Mouse (Mus musculus) cerebellum, adult 9-11 months (tissue): ENCODE results near the gene Gm45799.

Source experiments
- DNase-seq: peaks from one replicate; pipeline ENCODE4 v3.0.0; 2022

The Gm45799 gene

DNA sequence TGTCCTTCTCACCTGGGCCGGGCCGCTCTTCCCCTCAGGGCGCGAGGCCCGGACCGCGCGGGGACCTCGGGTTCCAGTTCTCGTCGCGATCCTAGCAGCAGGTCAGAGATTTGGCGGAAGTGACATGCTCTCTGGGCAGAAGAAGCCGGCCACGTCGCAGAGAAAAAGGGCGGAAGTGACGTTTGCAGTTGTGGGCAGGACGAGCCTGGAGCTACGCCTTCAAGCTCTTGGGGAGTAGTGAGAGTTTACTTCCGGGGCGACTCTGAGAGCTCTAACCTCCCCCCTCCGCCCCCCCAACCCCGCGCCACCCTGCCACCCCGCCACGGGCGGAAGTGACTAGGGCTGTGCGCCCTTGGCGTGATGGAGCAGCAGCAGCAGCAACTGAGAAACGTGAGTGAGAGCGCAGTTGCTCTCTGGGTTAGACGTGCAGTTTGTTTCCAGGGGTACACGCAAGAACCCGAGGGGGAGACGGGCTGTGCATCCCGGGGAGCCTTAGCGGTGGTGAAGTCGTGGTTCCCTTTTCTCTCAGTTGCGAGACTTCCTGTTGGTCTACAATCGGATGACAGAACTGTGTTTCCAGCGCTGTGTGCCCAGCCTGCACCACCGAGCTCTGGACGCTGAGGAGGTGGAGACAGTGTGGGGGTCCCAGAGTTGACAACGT, at the start of gene Gm45799, which contains the start of gene Arfip2:
TSS of gene Gm45799 (plus strand) at position 320 of the 661 bp plus-strand sequence.
TSS of gene Arfip2 (minus strand) at position 184 of the 661 bp plus-strand sequence.
- peak; percentile 99 for DNase-seq

DNA sequence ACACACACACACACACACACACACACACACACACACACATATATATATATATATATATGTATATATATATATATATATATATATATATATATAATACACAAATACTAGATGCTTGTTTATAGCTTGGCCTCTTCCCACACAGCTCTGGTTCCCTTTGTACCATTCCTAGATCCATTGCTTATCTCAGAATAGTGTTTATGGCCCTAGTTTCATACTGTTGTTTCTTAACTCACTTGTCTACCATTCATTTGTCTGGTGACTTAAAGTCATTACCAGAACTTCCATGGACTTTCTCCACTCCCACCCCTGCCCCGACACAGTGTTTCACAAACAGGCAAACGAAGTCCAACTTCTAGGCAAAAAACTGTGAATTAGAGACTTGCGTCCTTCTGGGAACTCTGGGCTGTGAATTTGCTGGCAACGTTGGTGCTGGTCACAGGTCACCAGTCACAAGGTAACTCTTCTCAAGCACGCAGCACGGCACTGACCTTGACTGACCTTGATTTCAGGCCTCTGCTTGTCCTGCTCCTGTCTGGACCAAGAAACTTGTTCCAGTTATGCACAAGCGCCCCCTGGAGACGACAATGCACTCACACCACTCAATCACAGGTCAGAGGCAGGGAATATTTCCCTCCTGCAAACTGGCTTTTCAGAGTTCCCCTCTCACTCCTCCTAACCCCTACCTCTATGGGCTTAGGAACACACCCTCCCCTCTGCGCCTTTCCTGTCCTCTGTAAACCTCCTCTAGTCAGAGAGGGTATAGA, 37.3 kb upstream of the Gm45799 start:
- DNase-seq, result peak; percentile 74

DNA sequence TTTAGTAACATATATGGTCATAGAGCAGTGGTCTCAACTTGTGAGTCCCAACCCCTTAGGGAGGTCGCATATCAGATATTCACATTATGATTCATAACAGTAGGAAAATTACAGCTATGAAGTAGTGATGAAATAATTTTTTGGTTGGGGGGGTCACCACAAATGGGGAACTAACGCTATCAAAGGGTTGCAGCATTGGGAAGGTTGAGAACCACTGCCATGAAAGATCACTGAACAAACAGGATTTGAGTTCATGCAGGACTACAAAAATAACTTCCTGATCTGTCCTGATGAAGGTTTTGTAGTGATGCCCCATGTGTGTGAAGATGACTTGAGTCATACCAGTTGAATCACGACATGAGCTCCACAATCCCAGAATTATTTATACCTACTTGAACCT, 31.9 kb upstream of the Gm45799 start:
- no peak for DNase-seq

DNA sequence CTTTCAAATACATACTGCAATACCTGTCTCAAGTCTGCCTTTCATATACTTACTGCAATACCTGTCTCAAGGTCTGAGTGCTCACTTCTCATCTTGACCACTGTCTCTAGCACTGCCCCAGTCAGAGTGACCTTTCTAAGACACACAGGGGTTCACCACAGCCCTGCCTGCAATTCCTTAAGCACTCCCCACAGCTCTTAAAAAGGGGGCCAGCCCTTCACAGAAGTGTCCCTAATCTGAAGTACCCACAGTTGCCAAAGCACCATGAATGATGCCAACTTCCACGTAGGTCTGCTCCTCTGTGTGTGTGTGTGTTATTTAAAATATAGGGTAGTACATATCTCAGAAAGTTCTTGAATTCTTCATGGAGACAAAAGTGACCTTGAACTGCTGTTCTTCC, 28.6 kb upstream of the Gm45799 start:
- no peak for DNase-seq

DNA sequence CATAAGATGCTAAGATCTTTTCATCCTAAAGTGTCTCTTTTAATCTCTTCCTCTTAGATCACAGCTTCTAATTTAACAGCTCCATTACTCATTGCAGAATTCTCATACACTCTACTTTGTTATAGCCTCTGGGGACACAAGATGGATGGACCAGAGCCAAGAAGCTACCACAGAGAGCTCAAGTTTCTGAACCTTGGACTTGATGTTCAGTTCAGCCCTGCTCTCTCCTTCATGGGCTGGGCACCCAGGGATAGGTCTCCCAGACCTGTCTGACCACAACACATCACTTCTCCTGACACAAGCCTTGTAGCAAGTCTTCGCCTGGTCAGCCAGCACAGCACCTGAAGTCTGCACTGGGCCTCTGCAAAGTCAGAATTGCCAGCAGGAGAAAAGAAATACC, 26.0 kb upstream of the Gm45799 start:
- DNase-seq, result no peak

DNA sequence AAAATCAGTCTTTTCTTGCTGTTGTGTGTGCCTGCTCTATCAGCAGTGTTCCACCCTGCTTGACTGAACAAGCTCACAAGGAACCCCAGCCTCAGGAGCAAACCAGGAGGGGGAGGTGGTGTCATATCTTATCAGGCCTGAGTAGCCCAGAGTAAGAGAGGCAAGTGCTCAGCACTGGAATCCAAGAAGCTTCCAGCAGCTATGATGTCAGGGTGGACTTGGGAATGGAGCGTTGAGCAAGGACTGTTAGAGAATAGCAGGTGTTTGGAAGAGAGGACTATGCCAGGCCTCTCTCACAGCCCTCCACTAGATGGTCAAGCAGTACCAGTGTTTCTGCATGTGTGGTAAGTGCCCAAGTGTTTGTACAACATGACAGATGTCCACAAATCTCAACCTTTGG, 24.6 kb upstream of the Gm45799 start:
- DNase-seq, result no peak

DNA sequence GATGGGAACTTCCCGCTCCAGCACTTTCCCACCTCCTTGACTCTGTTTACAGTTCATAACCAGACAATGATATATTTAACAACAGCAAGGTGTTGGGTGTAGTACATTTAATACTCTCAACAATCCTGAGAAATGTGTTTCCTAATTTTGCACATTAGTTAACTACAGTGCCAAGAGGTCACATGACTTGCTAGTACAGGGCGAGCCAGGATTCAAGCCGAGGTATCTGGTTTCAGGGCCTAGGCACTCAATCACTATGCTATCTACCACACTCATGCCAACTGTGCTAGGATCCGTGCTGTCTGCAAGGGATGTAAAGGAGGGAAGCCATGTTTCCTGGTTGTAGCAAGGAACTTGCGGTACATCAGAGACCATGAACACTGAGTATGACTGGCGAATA, 23.8 kb upstream of the Gm45799 start:
- DNase-seq, result no peak

DNA sequence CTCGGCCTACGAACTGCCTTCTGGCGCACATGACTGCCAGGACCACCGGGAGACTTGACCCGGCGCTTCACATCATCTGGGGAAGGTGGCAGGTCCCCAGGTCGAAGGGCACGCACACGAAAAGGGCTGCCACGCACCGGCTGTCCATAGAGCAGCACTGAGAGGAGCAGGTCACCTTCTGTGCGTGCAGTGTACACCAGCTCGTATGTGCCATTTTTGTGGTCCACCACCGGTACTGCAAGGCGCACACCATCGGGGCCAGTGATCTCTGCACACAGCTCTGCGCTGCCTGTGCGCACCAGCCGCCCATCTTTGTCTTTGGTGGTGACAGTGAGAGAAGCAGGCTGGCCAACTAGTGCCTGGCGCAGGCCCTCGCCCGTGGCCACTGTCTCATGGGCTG, 22.5 kb upstream of the Gm45799 start:
- no peak for DNase-seq

DNA sequence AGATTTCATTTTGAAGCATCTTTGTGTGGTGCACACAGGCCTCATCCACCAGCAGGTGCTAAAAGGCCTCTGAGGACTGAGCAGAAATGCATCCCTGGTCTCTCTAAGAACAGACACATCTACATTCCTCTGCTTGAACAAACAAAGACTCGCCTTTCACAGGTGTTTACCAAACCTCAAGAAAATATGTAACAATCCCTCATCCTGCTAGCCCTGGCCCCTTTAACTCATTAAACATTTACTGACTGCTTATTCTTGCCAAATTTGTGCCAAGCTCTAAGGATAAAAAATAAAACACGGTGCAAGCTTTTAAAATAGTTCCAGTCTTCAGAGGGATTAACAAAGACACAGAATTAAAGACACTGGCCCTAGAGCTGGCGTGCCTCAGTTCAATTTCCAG, 20.7 kb upstream of the Gm45799 start:
- DNase-seq, result no peak

DNA sequence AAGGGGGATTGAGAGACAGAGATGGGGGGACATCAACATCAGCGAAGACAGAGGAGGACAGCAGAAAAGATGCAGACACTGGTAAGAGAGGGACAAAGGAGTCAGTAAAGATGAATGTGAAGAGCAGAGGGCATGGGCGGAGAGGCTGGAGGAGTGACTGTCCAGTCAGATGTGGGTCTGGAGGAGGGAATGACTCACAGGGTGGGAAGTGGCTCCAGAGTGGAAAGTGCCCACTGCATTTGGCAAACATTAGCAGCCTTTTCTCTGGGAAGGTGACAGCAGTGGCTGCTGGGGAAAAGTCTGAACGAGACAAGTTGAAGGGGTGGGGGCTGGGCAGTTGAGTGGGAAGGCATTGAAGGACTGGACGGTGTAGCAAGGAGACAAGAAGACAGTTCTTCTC, 19.3 kb upstream of the Gm45799 start:
- no peak for DNase-seq

DNA sequence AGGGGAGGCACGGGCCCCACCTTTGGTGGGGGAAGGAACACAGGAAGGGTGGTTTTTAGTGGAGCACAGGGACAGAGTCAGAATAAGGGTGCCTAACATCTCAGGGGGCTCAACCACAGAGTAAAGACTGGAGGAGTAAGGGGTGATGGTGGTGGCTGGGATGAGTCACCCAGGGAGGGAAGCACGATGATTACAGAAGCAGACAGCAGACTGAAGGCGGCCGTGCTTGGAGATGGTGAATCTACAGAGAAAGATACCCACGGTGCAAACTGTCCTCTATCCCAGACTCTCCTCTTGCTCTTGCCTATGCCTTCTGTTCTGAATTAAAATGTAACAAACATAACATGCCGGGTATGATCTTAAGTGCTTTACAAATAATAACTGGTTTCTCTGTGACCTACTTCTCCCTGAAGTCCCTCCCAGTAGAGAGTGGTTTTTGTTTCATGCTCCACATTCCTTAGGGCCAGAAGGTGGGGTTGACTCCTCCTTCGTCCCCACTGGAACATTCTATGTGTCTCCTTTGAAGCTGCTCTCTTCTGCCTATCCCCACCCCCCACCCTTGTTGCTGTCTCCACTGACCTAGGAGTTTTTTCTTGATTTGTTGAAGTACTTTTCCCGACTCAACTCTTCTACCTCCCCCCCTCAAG, 18.6 kb upstream of the Gm45799 start:
- no peak for DNase-seq

DNA sequence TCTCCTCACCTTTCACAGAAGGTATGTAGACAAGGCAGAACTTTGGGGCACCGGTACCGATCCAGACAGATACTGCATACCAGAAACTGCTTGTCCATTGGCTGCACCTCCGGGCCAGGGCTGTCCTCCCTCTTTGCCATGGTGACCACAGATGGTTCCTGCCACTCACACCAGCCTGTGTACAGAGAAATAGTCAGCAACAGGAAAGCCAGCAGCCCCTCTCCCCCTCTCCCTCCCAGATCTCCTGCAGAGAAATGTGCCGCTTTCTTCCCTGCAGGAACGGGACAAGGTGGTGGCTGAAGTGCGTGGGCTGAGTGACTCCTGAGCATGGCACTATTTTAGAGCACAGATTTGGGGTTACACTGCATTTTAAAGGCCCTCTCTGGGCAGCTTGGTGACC, 15.0 kb upstream of the Gm45799 start:
- peak; percentile 88 for DNase-seq

DNA sequence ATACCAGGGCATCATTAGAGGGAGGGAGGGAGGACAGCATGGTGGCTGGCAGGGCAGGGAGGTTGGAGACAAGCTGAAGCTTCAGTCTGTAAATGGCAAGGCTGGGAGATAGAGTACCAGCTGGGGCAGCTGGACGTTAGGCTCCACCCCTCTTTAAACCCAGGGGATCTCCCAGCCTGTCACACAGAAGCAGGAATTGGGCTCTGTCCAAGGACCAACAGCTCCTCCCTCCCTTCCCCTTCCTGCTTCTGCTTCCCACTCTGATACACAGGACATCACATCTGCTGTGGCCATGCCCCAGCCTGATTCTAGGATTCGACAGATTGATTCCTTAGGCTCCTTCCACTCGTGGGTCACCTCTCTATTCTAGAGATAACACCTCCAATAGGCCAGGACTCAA, 11.7 kb upstream of the Gm45799 start:
- DNase-seq, result peak; percentile 62

DNA sequence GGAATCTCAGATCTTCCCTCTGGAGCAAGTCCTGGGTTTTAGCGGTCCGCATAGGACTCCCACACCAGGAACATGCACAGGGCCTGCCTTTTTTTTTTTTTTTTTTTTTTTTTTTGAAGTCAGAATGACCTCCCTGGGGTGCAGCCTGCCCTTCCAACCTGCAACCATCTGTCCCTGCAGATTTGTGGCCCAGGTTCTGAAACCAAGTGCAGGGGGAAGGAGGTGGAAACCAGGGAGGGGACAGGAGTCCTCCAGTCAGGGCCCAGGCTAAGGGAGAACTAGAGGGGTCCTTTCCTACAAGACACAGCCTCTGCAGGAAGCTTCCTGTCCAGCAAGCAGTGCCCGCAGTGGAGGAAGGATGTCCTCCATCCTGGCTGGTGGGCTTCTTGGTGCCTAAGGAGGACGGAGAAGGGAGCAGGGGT, 7.8 kb upstream of the Gm45799 start:
- DNase-seq, result peak; percentile 89

DNA sequence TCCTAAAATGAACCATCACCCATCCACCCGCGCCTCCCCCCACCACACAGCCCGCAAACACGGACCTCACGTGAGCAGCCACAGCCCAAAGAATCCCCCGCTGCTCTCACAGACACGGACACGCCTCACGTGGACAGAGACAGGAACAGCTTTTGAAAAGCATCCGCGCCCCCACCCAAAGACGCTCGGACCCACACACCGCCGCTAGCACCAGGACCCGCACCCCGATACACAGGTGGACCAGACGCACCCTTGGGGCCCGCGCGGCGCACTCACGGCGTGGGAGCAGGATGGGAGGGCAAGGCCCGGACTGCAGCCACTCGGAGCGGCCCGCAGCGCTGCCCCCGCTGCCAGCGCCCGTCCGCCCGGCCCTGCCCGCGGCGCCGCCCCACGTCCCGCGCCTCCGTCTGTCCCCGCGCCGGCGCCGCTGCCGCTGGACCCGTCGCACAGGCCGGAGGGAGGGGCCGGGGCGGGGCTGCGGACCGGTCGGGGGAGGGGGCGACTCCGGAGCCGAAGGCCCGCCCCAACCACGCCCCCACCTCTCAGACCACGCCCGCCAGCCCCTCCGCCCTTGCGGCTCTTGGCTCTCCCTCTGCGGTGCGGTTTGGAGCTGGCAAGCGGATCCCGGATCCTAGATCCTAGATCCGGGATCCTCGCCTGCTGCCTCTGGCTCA, 7.1 kb upstream of the Gm45799 start, which contains the start of gene Trim3:
TSS of gene Trim3 (minus strand) at position 445 of the 674 bp plus-strand sequence.
- peak; percentile 94 for DNase-seq

DNA sequence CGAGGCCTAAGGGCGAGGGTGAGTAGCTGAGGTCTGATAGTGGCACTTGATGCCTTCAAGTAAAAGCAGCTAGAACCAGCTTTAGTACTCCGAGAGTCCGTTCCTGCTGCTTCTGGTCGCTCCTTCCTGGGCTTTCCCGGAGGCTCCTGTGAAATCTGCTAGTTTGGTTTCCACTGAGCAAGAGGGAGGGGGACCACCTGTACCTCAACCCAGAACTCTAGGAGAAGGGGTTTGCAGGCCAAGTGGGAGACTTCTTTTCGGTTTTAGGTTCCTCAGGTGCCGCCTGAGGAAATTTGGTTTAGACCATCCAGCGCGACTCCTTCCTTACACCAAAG, 6.6 kb upstream of the Gm45799 start:
- no peak for DNase-seq

DNA sequence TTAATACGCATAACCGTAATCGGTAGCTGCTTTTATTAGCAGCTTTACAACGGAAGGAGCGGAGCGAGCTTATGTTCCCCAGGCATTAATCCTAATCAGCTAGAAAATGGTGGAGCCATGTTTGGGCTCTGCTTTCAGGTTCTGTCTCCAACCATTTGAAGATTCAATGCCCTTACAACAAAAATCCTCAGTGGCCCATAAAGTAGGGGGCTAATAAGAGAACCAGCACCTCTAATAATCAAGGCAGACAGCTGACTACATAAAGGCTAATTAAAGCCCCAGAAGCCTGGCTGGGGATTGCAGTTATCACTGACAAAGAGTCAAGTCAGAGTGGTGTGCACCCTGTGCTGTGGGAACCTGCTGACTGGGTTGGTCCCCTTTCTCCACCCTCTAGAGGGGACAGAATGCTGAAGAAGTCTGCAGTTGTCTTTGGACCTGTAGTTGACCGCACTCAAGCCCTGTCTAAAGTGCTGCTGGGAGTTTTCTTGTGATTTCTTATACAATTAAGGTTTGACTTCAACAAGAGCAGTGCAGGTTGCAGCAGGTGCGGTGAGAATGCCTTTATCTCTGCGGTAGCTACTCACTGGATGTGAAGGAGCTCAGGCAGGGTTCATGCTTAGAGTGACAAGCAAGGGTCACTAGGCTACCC, 6.0 kb upstream of the Gm45799 start:
- no peak for DNase-seq

DNA sequence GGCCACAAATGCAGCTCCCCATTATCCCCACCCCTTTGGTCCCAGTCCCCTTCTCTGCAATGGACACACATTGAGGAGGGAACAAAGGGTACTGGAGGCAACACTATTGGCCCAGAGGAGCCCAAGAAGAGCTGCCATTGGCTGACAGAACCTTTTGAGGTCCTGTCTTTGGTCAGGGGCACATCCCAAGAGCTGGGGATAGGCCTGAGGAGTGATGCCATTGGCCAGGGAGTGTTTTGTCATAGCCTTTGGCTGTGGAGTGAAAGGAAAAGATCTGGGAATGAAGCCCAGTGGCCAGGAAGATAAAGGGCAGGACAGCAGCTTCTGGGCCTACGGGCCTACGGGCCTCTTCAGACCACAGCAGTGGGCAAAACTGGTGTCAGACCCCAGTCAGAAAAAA, 4.6 kb upstream of the Gm45799 start:
- DNase-seq, result no peak

DNA sequence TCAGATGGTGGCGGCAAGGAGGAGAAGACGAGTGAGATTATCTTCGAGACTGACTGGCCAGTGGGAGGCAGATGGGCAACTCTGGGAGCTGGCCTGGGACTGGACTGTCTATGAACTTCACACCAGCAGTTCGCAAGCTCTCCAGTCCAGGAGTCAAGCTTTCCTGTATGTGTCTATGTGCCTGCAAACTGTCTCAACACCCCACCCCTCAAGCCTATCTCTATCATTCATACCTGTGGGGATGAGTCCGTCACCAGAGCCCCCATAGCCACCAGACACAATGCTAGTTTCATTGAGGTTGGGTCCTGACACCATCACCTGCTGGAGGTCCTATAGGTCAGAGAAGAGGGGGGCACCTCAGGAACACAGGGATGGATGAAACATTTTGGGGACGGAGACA, 1.6 kb upstream of the Gm45799 start:
- DNase-seq, result no peak

DNA sequence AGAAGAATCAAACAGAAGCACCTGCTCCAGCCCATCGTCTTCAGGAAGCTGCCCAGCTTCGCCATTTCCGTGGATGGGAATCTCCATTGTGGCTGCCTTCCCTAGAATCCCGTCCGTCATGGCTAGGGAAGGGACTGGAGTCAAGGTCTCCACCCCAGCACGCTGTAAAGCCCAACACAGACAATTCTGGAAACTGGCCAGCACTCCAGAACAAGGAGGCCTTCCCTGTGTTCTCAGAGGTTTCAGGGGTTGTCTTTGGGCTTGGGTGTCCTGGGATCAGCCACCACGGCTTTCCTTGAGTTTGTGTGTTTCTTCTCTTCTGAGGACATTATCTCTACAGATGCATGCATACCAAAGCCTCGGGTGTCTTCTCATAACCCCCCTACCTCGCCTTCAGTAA, 1.0 kb upstream of the Gm45799 start:
- peak; percentile 71 for DNase-seq

DNA sequence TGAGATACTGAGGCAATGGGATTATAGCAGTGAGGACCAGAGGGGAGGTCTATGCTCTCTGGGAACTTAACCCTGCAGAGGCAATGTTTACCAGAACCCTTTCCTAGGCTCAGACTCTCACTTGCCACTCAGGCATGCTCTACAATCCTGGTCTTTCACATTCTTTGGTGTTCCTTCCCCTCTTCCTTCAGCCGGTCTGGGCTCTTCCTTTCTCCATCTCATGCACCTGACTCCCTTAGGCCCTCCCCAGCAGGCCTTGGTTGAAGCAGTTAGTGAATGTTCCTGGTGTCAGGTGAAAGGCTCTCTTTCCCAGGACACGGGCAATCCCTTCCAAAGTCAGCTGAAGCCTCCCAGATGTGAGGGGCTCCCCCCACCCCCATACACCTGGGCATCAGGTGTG, 596 bp upstream of the Gm45799 start, which contains the start of gene Timm10b:
TSS of gene Timm10b (plus strand) at position 301 of the 400 bp plus-strand sequence.
- DNase-seq, result no peak

DNA sequence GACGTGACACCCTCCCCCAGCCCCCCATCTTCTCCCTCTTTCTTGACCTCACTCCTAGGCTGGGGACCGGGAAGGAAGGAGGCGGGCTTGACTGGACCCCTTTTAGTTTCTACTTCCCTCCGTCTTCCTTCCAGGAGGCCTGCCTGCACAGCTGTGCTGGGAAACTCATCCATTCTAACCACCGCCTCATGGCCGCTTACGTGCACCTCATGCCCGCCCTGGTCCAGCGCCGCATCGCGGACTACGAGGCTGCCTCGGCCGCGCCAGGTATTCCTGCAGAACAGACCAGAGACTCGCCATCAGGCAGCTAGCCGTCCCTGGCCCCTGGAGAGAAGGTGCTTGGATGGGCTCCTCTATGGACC, 523 bp downstream of the Gm45799 start:
- no peak for DNase-seq

DNA sequence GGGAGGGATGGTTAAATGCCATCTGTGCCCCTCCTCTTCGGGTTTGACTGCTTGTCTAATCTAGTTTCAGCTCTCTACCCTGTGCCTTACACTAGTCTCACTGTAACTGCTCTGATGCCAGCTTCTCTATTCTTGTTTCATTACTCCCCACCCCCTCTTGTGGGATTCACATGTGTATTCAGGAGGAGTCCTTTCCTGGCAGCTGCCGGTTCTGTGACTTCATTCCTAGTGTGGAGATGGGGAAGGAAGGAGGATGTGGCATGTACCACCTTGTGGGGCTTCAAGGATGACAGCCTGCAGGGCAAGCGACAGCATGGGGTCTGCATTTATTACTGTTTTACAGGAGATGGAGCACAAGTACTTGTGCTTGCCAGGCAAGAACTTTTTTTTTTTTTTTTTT, 1.6 kb downstream of the Gm45799 start:
- DNase-seq, result no peak
